8 mouse cellular contexts compared by ENCODE assay signal in genomic region chr3:32817001-32817356, GRCm38 (mm10). TPM values are rescaled to one million over a fixed set of nuclear protein-coding genes. Genes with fewer than 3 reads are reported as not detected.
A peak's percentile ranks its signal among the peaks of the same experiment; 100 is the strongest.
DNase-seq lines count a peak whose midpoint lies in the region; ATAC-seq and TF ChIP-seq lines count a peak whose summit lies in the region.

No protein-coding gene starts in this region.

- WGBS in lung, embryonic 16.5 days, result 2% methylated on average over 9 of the region's 9 CpGs
- WGBS in limb, embryonic 10.5 days, result 11% methylated on average over 9 of the region's 9 CpGs
- 5% methylated on average over 9 of the region's 9 CpGs for WGBS in small intestine, adult 2 months

- H3K36me3 ChIP-seq in lung, embryonic 16.5 days (ENCODE audit: control insufficient read depth, insufficient read depth, low read length), result no peaks in the 10 kb centered on the region
- H3K36me3 ChIP-seq in limb, embryonic 10.5 days, result no peaks in the 10 kb centered on the region
- no peaks in the 10 kb centered on the region for H3K36me3 ChIP-seq in small intestine, adult 2 months (ENCODE audit: control insufficient read depth, insufficient read depth, low read length)

- TF ChIP-seq POLR2A in small intestine, adult 2 months (IDR thresholded peaks at IDR 0.05; ENCODE audit: low read depth, low read length), result no peak

- DNase-seq in embryo, embryonic 10.5 days (ENCODE audit: low spot score), result peak; percentile 69
- DNase-seq in embryo, embryonic 11 days, result no peak
- DNase-seq in lung, postnatal 25 days (ENCODE audit: low spot score), result no peak
- DNase-seq in limb, embryonic 10.5 days (ENCODE audit: low spot score), result no peak
- DNase-seq in yolk sac, embryonic 10.5 days (ENCODE audit: low spot score), result no peak
- DNase-seq in urinary bladder, postnatal 10 days (ENCODE audit: low spot score), result no peak

- peak; percentile 23; the same call in 1 of the 2 replicates for ATAC-seq in lung, embryonic 16.5 days (ENCODE audit: low read depth)

- H3K9ac ChIP-seq in lung, embryonic 16.5 days (ENCODE audit: low read length), result peak overlapping the region; percentile 88

- H3K27me3 ChIP-seq in lung, embryonic 16.5 days (ENCODE audit: control insufficient read depth, insufficient read depth, low read depth, low read length), result no peaks in the 10 kb centered on the region; the same call in 1 of the 2 replicates
- H3K27me3 ChIP-seq in limb, embryonic 10.5 days (ENCODE audit: low read depth, poor library complexity, severe bottlenecking), result no peaks in the 10 kb centered on the region
- peaks cover 2% of the 10 kb centered on the region; the same call in 1 of the 2 replicates for H3K27me3 ChIP-seq in small intestine, adult 2 months (ENCODE audit: control insufficient read depth, insufficient read depth, low read length)

- no peaks in the 10 kb centered on the region for H3K9me3 ChIP-seq in lung, embryonic 16.5 days (ENCODE audit: control insufficient read depth, low read length)
- no peaks in the 10 kb centered on the region for H3K9me3 ChIP-seq in limb, embryonic 10.5 days (replicated peaks)

- peaks cover 5% of the 10 kb centered on the region for H3K4me1 ChIP-seq in lung, embryonic 16.5 days (replicated peaks; ENCODE audit: control insufficient read depth, insufficient read depth, low read length)
- peaks cover 8% of the 10 kb centered on the region for H3K4me1 ChIP-seq in limb, embryonic 10.5 days
- no peaks in the 10 kb centered on the region for H3K4me1 ChIP-seq in small intestine, adult 2 months (ENCODE audit: control insufficient read depth, insufficient read depth, insufficient read length, low read length)

- H3K27ac ChIP-seq in lung, embryonic 16.5 days (ENCODE audit: low read length), result peak overlapping the region; percentile 92
- peak overlapping the region; percentile 93 for H3K27ac ChIP-seq in limb, embryonic 10.5 days
- no peak overlapping the region for H3K27ac ChIP-seq in small intestine, adult 2 months (ENCODE audit: insufficient read depth, low read depth, low read length)

- no peak for TF ChIP-seq CTCF in small intestine, adult 2 months (IDR thresholded peaks at IDR 0.05; ENCODE audit: extremely low read depth, insufficient read length, insufficient replicate concordance, low read depth, low read length)

- H3K4me3 ChIP-seq in lung, embryonic 16.5 days (ENCODE audit: low read length), result peak overlapping the region; percentile 78
- H3K4me3 ChIP-seq in limb, embryonic 10.5 days, result peak overlapping the region; percentile 84
- H3K4me3 ChIP-seq in small intestine, adult 2 months (ENCODE audit: low read depth, low read length), result peak overlapping the region; percentile 60

- H3K4me2 ChIP-seq in lung, embryonic 16.5 days (ENCODE audit: low read depth, low read length), result peak overlapping the region; percentile 95

RNA-seq across cellular contexts. Expression of gene Usp13, which starts 0.4 kb away (rescaled TPM):
- 7.0 and 7.2 TPM in 2 replicates for polyA plus RNA-seq in lung, embryonic 16.5 days (2015; fragmentation: Nextera tagmentation; extraction: Ambion mirVana)
- polyA plus RNA-seq in limb, embryonic 10.5 days (2016; fragmentation: Nextera tagmentation; extraction: Ambion mirVana), result 4.8 and 5.2 TPM in 2 replicates
- polyA plus RNA-seq in small intestine, adult 2 months (2012; rRNA removed), result 0.10 and 0.30 TPM in 2 replicates
